Mouse (Mus musculus) kidney, embryonic 15.5 days (tissue): ENCODE data around the gene Ankrd11. TPM values are rescaled to one million over a fixed set of nuclear protein-coding genes. Genes with fewer than 3 reads are reported as not detected.

ENCODE experiments used
- ATAC-seq: fragments of 200-750 bp; cut with Nextera tagmentation; replicated peaks from 2 replicates; pipeline ENCODE4 v1.8.0; 2017; ENCODE audit warnings: moderate TSS enrichment; ENCODE audit not compliant: low FRiP score
- H3K27ac ChIP-seq: fragments of 300-500 bp; sonication (generic); 2 replicates; pipeline ENCODE4 v1.5.1; 2015; ENCODE audit warnings: mild to moderate bottlenecking, inconsistent platforms
- H3K27me3 ChIP-seq: fragments of 300-500 bp; sonication (generic); 2 replicates; pipeline ENCODE4 v1.6.1; 2015; ENCODE audit warnings: inconsistent platforms
- H3K36me3 ChIP-seq: fragments of 300-500 bp; sonication (generic); 2 replicates; pipeline ENCODE4 v1.6.1; 2015; ENCODE audit warnings: inconsistent platforms
- H3K4me1 ChIP-seq: fragments of 300-500 bp; sonication (generic); 2 replicates; pipeline ENCODE4 v1.6.1; 2015; ENCODE audit warnings: inconsistent platforms
- H3K4me2 ChIP-seq: fragments of 300-500 bp; sonication (generic); 2 replicates; pipeline ENCODE4 v1.6.1; 2015; ENCODE audit warnings: moderate library complexity, mild to moderate bottlenecking, inconsistent platforms
- H3K4me3 ChIP-seq: fragments of 300-500 bp; sonication (generic); replicated peaks from 2 replicates; pipeline ENCODE4 v1.5.1; 2015; ENCODE audit warnings: mild to moderate bottlenecking, inconsistent platforms
- H3K9ac ChIP-seq: fragments of 300-500 bp; sonication (generic); 2 replicates; pipeline ENCODE4 v1.6.1; 2015; ENCODE audit warnings: mild to moderate bottlenecking, inconsistent platforms
- H3K9me3 ChIP-seq: fragments of 300-500 bp; sonication (generic); replicated peaks from 2 replicates; pipeline ENCODE4 v1.6.1; 2016; ENCODE audit warnings: inconsistent platforms
- WGBS: fragments of 180-500 bp; shearing (Covaris S2); methylation state at CpG from one replicate; pipeline ENCODE4 v1.1.7; 2015; ENCODE audit warnings: mixed read lengths; 5-methylcytosine and 5-hydroxymethylcytosine counted together
- polyA plus RNA-seq: library from polyadenylated mRNA; unstranded; fragments of >200 nt; fragmentation: Nextera tagmentation; extraction: Ambion mirVana; gene quantifications from 2 replicates; pipeline ENCODE4 v1.2.1, GENCODE M21; 2015

Ankrd11 gene
- polyA plus RNA-seq, 1 experiment from 2014 or later, result 33.5 TPM

DNA sequence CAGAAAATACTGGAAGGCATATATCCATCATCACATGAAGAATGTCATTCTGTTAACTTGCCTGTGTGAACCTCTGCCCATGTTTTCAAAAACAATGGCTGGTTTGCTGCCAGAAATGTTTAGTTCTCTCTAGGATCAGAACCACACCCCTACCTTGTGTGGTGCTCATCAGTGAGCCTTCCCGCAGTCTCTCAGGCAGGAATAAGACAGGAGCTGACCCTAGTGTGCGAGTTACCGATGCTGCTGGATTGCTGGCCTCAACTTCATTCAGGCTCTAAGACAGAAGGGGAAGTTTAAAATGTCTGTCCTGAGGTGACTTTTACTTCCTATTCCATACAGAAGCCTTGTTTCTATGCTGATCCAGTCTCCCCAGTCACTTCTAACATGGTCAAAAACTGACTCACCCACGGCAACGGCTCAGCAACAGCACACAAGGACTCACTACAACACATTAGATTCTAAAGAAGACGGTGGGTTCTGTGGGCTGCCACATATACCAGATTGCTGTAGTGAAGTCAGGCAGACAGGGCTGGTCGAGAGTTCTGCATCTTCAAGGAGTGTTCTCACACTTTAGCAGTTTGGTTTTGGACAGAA lies 113.3 kb downstream of the Ankrd11 start:
- H3K4me3 ChIP-seq, result no peak overlapping the region
- 0 out of 2 replicates have a peak, but pooled peaks cover 10% of the 10 kb centered on the region for H3K36me3 ChIP-seq
- H3K4me2 ChIP-seq, result no peak overlapping the region
- no peak overlapping the region for H3K27ac ChIP-seq
- no peaks in the 10 kb centered on the region for H3K27me3 ChIP-seq
- H3K9ac ChIP-seq, result no peak overlapping the region
- no peaks in the 10 kb centered on the region for H3K9me3 ChIP-seq
- peaks cover 37% of the 10 kb centered on the region for H3K4me1 ChIP-seq
- ATAC-seq, result no peak
- WGBS, result 88% methylated on average over 7 of the region's 7 CpGs

DNA sequence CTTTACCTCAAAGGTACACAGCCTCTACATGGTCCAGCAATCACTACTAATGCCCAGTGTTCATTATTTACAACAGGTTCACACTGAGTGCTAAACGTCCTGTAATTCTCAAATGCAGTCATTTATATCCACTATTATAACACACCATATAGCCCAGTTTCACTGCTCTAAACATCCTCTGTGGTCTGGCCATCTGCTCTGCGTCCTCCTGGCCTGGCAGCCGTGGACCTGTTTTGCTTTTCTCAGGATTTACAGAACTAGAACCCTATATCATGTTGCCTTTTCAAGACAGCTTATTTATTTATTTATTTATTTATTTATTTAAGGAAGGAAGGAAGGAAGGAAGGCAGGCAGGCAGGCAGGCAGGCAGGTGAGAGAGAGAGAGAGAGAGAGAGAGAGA lies 114.2 kb downstream of the Ankrd11 start:
- Histone ChIP-seq H3K36me3 (0 out of 2 replicates have a peak, but pooled peaks cover 10% of the 10 kb centered on the region), H3K9ac (no peak overlapping the region), H3K9me3 (no peaks in the 10 kb centered on the region), H3K4me3 (no peak overlapping the region), H3K27ac (no peak overlapping the region), H3K4me1 (peaks cover 37% of the 10 kb centered on the region), H3K4me2 (no peak overlapping the region), H3K27me3 (no peaks in the 10 kb centered on the region)
- 60% methylated on average over 3 of the region's 3 CpGs for WGBS
- no peak for ATAC-seq

DNA sequence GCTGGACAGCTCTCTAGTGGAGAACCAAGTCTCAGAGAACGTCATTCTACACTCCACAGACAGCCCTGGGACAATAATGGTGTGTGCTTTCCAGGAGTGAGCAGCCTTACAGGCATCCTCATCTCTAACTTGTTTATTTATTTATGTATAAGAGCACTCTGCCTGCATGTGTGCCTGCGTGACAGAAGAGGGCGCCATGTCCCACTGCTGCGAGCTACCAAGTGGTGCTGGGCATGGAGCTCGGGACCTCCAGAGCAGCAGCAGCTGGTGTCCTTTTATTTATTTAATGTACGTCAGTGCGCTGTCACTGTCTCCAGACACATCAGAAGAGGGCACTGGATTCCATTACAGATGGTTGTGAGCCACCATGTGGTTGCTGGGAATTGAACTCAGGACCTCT lies 115.3 kb downstream of the Ankrd11 start:
- H3K4me3 ChIP-seq, result no peak overlapping the region

GRCm38 (mm10) chr8:122925939-122926722 lies 115.9 kb downstream of the Ankrd11 start:
- H3K9me3 ChIP-seq, result no peaks in the 10 kb centered on the region
- no peak for ATAC-seq
- no peak overlapping the region for H3K4me3 ChIP-seq
- H3K27me3 ChIP-seq, result no peaks in the 10 kb centered on the region
- peaks cover 35% of the 10 kb centered on the region for H3K4me1 ChIP-seq
- no peak overlapping the region for H3K9ac ChIP-seq
- 0 out of 2 replicates have a peak, but pooled peaks cover 10% of the 10 kb centered on the region for H3K36me3 ChIP-seq
- H3K27ac ChIP-seq, result no peak overlapping the region
- 79% methylated on average over 8 of the region's 8 CpGs for WGBS
- H3K4me2 ChIP-seq, result no peak overlapping the region

More for the DNA sequence above, 115.3 kb downstream of the Ankrd11 start:
- 0 out of 2 replicates have a peak, but pooled peaks cover 10% of the 10 kb centered on the region for H3K36me3 ChIP-seq
- H3K27ac ChIP-seq, result no peak overlapping the region
- no peak overlapping the region for H3K9ac ChIP-seq
- 75% methylated on average over 7 of the region's 7 CpGs for WGBS
- no peaks in the 10 kb centered on the region for H3K9me3 ChIP-seq
- no peak for ATAC-seq
- H3K27me3 ChIP-seq, result no peaks in the 10 kb centered on the region
- no peak overlapping the region for H3K4me2 ChIP-seq
- H3K4me1 ChIP-seq, result peaks cover 29% of the 10 kb centered on the region

GRCm38 (mm10) chr8:122924091-122924490 lies 118.0 kb downstream of the Ankrd11 start:
- Histone ChIP-seq H3K9me3 (no peaks in the 10 kb centered on the region), H3K27me3 (no peaks in the 10 kb centered on the region), H3K4me3 (no peak overlapping the region), H3K27ac (no peak overlapping the region), H3K4me1 (peaks cover 47% of the 10 kb centered on the region), H3K4me2 (no peak overlapping the region), H3K36me3 (0 out of 2 replicates have a peak, but pooled peaks cover 10% of the 10 kb centered on the region), H3K9ac (no peak overlapping the region)
- no peak for ATAC-seq
- 61% methylated on average over 6 of the region's 6 CpGs for WGBS

- Histone ChIP-seq H3K9me3 (no peaks in the 10 kb centered on the region), H3K36me3 (0 out of 2 replicates have a peak, but pooled peaks cover 8% of the 10 kb centered on the region), H3K27ac (no peak overlapping the region), H3K9ac (no peak overlapping the region), H3K4me1 (peaks cover 49% of the 10 kb centered on the region), H3K27me3 (no peaks in the 10 kb centered on the region), H3K4me2 (no peak overlapping the region), H3K4me3 (no peak overlapping the region)
- 61% methylated on average over 7 of the region's 7 CpGs for WGBS
- no peak for ATAC-seq
These were observed 118.5 kb downstream of the Ankrd11 start for GRCm38 (mm10) chr8:122923431-122924090.

- H3K27me3 ChIP-seq, result no peaks in the 10 kb centered on the region
- WGBS, result 85% methylated on average over 3 of the region's 3 CpGs
- no peak overlapping the region for H3K4me2 ChIP-seq
- H3K36me3 ChIP-seq, result 0 out of 2 replicates have a peak, but pooled peaks cover 4% of the 10 kb centered on the region
- ATAC-seq, result no peak
- H3K4me3 ChIP-seq, result no peak overlapping the region
- no peak overlapping the region for H3K9ac ChIP-seq
- H3K4me1 ChIP-seq, result peaks cover 50% of the 10 kb centered on the region
- H3K9me3 ChIP-seq, result no peaks in the 10 kb centered on the region
- H3K27ac ChIP-seq, result no peak overlapping the region
These were observed 119.1 kb downstream of the Ankrd11 start for GRCm38 (mm10) chr8:122922945-122923344.

DNA sequence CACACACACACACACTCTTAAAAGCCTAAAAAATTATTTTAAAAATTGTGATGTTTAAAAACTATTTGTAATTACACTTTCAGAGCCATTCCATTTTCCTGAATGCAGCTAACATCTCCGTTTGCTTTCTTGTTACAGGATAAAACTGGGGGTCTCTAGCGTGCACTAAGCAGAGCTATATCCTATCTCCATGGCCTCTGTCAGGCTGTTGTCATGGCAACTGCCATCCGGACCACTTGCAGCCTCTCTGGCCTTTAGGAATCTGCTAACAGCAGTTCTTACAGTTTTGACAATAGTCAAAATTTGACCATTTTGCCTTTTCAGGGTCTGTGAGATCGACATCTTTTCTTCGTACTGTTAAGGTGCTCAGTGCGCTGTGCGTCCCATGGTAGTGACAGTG lies 121.2 kb downstream of the Ankrd11 start:
- ATAC-seq, result no peak
- 74% methylated on average over 7 of the region's 7 CpGs for WGBS
- no peaks in the 10 kb centered on the region for H3K27me3 ChIP-seq

GRCm38 (mm10) chr8:122918438-122919107 lies 123.5 kb downstream of the Ankrd11 start:
- Histone ChIP-seq H3K27ac (peak overlapping the region; percentile 7; the same call in 1 of the 2 replicates), H3K9ac (no peak overlapping the region), H3K4me3 (no peak overlapping the region), H3K9me3 (no peaks in the 10 kb centered on the region), H3K36me3 (peaks cover 25% of the 10 kb centered on the region), H3K4me1 (peaks cover 47% of the 10 kb centered on the region), H3K4me2 (no peak overlapping the region), H3K27me3 (no peaks in the 10 kb centered on the region)
- WGBS, result 67% methylated on average over 7 of the region's 7 CpGs
- ATAC-seq, result no peak

More for the DNA sequence above, 121.2 kb downstream of the Ankrd11 start:
- Histone ChIP-seq H3K9me3 (no peaks in the 10 kb centered on the region), H3K4me2 (no peak overlapping the region), H3K36me3 (peaks cover 2% of the 10 kb centered on the region), H3K4me1 (peaks cover 59% of the 10 kb centered on the region), H3K9ac (no peak overlapping the region), H3K27ac (no peak overlapping the region), H3K4me3 (no peak overlapping the region)

GRCm38 (mm10) chr8:122917531-122918392 lies 124.3 kb downstream of the Ankrd11 start:
- no peaks in the 10 kb centered on the region for H3K27me3 ChIP-seq
- peaks cover 32% of the 10 kb centered on the region for H3K36me3 ChIP-seq
- peak overlapping the region; percentile 7; the same call in 1 of the 2 replicates for H3K27ac ChIP-seq
- H3K4me3 ChIP-seq, result no peak overlapping the region
- no peak for ATAC-seq
- no peak overlapping the region for H3K4me2 ChIP-seq
- H3K4me1 ChIP-seq, result peaks cover 44% of the 10 kb centered on the region
- H3K9me3 ChIP-seq, result no peaks in the 10 kb centered on the region
- no peak overlapping the region for H3K9ac ChIP-seq
- 42% methylated on average over 11 of the region's 11 CpGs for WGBS

DNA sequence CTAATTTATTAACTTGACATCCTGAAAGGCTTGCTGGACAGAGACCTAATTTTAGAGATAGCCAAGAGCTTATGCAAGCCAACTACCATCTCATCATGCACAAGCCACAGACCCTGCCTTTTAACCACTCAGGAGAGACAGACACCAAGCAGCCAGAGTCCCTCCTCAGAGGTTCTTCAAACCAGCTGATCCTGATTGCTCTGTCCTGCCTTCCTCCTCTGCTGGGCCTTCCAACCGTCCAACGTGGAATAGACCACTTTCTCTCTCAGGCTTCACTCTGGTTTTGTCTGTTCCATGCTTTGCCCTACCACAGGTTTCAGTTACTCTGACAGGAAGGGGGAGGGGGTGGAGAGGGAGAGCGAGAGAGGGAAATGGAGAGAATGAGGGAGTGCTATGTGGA lies 125.3 kb downstream of the Ankrd11 start:
- no peak for ATAC-seq
- Histone ChIP-seq H3K4me2 (no peak overlapping the region), H3K36me3 (peaks cover 40% of the 10 kb centered on the region), H3K27ac (no peak overlapping the region), H3K27me3 (no peaks in the 10 kb centered on the region), H3K4me3 (no peak overlapping the region), H3K9ac (no peak overlapping the region), H3K9me3 (no peaks in the 10 kb centered on the region), H3K4me1 (peaks cover 41% of the 10 kb centered on the region)
- WGBS, result 55% methylated on average over 3 of the region's 3 CpGs
